Mouse (Mus musculus) fibroblast of lung, adult 2 months (primary cell): ENCODE measurements at regions not wholly inside any gene's neighbourhood (a gene's known extent, or its start where the extent isn't known, plus 50 kb on each side); places are given as distances from the start of the nearest gene placed in this dataset.

Experiments used
- DNase-seq: peaks from one replicate; pipeline ENCODE4 v3.0.0-alpha.2; 2011; ENCODE audit warnings: low read depth

DNA sequence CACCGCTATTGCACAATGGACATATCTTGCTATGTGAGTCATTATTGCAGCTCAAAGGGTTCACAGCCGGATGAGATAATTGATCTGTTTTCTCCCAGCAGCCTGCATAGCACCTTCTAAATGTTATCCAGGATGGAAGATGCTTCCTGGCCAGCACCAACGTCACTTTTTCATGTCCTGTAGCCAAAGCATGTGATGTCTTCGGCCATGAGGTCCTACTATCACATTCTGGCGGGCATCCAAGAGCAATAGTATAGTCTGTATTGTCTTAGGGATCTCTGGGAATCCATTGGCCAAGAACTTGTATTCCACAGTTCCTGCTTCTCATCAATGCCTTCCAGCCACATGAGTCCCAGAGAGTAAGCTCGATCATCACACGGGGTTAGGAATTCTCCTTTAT is 70.6 kb downstream of the Npy start:
- no peak for DNase-seq

DNA sequence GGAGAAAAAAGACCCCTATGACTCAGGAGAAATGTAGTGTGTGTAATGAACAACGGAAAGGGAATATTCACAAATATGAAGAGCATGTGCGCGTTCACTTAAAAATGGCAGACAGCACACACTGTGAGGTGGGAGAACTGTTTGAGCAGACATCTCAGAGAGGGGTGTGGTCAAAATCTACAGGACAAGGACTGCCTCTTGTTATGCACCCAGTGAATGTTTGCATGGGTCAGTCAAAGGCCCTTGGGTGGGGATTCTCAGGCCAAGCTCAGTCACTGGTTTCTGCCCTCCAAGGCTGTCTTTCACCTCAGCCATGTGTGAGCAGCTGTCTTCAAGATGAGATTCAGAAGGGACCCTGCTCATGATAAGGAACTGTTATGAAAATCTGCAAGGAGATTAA is 76.6 kb downstream of the Npy start:
- no peak for DNase-seq

DNA sequence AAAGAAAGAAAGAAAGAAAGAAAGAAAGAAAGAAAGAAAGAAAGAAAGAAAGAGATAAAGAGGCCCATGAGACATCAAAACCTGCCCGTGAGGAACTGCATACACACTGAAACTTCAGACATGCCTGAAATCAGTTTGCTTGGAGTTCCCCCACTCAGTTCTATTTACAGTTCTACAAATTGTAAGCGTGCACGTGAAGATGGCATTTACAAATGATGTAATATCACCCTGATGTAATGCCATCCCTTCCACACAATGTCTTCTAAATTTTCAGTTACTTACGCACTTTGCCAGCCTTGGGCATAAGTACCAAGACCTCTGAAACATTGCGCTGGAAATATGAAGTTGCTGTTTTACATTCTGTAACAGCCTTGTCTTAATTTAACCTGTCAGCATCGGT is 79.0 kb downstream of the Npy start:
- no peak for DNase-seq

DNA sequence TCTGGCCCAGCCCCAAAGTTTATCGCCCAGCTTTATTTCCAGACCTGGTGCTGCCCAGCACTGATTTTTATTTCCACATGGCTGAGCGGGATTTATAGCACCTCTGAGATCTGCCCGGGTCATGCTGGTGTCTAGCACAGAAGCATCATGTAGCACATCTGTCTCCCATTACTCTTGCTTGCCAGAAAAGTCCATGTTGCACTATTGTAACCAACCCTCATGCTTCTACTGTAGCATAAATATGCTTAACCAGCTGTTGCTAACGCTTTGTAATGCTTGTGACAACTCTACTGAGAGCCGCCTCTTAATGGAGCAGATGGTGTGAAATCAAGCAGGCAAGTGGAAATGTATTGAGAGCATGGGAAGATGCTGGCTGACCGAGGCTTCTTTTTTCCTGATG is 81.5 kb downstream of the Npy start:
- DNase-seq: no peak

DNA sequence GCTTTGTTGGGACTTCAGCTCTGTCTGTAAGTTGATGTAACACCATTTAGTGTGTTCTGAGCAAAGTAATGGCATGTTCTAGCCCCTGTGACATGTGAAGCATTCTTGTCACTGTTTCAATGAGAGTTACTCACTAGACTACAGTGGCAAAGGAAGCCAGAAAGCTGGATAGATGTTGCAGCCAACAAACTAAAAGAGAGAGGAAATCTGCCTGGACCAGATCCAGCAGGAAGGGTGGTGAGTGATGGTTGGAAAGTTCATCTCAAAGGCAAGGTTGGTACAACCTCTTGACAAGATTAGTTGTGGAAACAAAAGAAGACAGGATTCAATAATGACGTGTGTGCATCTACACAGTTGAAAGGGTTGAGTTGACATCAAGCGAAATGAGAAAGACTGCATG is 83.9 kb downstream of the Npy start:
- no peak for DNase-seq

DNA sequence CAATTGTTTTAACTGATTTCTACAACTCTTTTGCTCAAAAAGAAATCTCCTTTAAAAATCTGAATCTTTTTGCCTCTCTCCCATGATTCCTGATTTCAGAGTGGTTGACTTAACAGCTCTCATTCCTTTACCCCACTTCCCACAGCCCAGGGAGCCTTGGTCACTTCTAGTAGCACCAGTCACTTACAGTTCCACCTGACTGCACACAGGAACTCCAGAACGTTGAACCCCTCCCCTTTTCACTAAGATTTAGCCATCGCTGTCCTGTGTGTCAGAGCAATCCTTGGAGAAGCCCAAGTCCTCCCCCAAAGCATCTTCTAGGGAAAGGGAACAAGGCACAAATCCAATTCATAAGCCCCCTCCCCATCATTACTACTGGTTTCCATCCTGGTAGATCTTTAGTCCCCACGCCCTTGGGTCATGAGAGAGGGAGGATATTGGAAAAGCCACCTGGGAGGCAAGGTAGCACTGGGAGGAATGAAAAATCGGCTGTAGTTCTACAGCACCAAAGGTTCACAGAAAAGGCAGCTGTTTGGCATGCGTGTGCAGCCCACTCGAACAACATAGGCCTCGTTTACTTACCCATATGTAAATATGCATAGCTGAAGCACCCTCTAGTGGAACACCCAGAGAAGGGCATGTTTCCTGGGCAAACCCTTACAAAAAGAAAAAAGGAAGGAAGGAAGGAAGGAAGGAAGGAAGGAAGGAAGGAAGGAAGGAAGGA is 96.7 kb downstream of the Npy start:
- DNase-seq: no peak

DNA sequence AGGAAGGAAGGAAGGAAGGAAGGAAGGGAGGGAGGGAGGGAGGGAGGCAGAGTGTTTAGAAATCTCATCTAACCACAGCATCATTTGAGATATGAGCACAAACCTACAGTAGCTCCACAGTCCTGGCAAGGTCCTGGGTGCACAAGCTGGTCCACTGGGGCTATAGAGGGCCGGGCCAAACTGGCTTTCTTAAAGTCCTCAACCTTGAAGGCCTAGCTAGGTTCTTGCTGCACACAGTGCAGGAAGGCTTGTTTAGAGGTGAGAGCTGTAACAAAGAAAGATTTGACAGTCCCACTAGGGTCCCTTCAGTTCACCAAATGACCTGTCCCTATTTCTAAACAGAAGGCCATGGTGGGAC is 97.3 kb downstream of the Npy start:
- no peak for DNase-seq

DNA sequence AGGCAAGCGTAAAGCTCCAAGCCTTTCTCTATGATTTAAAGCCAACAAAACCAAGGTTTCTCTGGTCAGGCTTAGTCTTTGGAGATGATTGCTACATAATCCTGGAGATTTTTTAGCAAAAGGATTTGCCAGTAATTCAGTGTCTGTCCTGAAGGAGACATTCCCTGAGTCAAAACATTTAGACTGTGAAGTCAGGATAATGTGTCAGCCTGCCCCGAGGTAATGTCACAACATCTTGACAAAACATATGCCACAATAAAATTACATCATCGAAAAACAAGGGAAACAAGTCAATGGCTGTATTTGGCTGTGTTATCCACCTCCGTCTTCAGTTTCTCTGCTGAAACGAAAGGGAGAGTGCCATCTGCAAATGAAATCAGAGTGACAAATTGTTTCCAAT is 101.8 kb downstream of the Npy start:
- no peak for DNase-seq

DNA sequence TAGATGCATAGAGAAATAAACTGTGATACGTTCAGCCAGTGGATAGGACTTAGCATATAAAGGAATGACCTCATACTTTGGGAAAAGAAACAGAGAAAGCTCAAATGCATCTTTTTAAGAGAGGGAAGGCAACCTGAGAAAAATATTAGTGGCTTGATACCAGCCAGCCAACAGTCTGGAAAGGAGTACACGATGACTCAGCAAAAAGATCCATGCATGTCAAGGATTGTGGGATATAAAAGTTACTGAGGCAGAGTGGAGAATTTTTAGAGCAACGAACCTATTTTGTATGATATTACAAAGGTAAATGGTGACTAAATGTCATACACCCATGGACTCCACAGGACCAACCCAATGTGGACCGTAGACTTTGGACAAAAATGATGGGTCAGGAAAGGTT is 105.6 kb downstream of the Npy start:
- no peak for DNase-seq

DNA sequence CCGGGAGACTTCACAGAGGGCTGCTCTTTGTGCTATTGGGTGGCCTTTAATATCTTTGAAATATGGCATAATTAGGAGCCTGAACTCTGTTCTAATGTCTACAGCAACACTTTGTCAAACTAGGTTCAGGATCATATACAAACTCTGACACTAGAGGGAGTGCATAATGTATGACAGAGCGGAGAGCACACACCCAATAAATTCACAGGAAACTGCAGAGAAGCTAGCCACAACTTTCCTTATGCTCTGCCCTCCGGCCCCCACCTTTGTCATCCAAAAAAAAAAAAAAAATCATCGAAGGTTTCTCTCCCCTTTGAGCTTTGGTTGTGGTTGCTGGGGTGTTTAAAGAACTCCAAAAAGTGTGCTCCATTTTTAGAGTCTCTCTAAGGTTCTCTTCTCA is 107.6 kb downstream of the Npy start:
- DNase-seq: peak; percentile 21

DNA sequence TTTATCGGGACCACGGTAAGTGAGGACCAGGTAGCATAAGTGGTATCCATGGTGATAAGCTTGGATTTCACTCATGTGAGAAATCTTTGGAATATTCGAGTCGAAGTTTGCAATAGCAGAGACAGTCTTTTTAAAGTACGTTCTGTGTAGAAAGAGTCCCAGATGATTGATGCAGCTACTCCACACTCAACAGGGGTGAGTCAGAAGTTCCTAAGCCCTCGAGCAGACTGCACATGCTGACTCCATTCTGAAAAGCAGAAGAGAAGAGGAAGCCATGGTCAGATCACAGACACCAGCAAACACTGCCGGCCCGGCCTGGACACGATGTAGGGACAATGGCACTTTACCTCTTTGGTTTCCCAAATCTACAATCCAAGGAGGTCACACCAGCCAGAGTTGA is 120.6 kb downstream of the Npy start:
- DNase-seq: no peak

DNA sequence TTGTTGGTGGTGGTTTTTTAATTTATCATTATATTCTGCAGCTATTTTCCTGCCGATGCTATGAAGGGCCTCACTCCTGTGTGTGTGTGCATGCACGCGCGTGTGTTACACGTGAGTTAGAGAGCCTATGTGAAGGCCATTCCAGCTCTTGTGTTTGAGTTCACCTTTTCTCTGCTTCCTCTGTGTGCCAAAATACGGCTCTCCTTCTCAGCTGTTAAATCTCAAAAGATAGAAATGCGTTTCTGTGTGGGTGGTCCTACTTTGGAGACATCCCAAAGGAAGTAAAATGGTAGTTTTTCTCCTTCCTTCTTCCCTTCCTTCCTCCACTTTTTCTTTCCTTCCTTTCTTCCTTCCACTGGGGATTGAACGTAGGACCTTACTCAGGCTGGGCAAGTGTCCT is 136.4 kb downstream of the Npy start:
- DNase-seq: no peak

DNA sequence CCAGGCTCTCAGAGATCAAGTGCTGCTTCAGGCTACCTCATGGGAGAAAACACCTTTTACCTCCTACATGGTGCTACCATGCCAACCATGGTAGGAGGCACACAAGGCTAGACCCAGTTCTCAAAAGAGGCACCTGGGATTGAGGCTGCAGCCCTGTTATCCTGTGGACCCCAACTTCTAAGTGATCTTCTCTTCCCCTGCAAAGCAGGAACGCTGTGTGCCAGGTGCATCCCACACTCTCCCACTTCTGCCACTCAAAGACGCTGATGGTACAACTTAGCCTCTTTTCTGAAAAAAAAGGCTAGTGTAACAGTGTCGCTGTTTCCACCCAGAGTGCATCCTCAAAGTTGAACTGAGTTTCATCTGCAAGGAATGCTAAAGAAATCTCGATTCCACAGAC is 138.7 kb downstream of the Npy start:
- no peak for DNase-seq

DNA sequence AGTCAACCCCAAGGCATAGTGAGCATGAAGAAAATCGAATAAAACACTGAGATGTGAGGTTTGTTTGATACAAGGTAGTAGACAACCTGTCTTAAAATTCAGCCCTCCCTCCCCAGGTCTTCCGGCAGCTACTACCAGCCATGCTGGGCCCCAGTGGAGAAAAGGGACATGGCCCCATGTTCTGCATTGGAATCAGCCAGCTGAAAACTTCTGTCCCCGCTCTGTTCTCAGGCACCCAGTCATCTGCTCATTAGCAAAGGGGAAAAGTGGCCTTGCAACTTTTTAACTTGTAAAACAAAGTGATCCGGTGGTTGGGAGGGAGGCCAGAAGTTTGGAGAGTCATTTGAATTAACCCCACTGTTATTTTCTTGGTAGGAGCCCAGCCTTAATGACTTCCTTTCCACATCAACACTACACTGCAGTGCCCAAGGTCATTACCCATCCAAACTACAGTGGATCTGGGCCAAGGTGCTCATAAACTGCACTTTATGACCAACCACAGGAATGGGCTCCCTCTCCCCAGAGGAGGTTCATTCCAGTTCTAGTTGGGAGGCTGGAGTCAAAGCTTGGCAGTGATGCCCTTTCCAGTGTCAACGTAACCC is 143.5 kb downstream of the Npy start:
- DNase-seq: peak; percentile 68

DNA sequence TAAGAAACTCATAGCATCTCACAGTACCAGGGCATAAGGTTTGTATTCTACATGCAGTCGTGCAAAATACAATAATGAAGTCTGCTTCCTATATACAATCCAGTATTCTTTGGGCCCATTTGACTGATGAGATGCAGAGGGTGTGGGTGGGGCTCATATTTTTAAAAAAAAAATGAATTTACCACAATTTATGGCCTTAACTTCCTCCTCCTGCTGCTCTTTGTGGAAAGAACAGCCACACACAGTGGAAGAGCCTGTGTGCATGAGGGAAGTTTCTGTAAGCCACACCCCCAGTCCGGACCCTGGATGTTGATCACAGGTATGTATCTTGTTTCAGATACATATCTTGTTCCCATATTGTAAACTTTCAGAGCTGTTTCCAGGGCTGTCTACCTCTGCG is 143.5 kb upstream of the Mpp6 start:
- no peak for DNase-seq

DNA sequence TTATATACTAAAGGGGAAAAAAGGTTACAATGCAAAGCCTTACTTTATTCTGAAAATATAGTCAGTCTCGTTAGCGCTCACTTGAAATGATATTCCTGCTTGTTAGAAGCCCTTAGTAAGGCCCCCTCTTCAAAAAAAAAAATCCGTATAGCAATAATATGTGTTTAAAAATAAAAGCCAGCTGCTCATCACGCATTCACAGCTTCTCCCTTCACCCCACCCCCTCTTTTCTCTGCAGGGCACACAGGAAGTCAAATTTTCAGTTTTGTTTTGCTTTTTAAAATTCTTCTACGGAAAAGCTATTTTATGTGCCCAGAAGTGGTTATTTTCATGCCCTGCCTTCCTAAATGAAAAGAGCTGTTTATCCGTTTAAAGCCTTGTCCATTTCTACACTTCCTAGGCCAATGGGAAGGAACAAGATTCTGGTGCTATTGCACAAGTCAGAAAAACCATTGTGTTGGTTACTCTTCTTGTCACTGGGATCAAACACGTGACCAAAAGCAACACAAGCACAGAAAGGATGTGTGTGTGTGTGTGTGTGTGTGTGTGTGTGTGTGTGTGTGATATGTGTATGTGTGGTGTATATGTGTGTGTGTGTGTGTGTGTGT is 136.7 kb upstream of the Mpp6 start:
- no peak for DNase-seq

DNA sequence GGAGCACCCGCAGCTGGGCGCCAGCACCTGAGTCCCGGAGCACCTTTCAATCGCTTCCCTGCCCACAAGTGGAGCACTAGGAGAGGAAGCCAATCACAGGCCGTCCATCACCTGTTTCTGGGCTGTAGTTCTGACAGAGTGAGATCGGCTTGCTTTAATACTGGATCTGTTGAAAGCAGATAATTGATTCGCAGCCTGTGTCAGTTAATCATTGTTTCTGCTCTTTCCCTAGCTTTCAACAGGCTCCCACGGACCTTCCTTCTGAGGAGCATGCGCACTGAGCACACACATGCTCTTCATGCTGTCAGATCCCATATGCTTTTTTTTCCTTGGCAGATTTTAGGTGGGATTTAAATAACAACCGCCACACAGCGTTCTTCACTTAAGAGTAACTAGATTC is 132.3 kb upstream of the Mpp6 start:
- no peak for DNase-seq

DNA sequence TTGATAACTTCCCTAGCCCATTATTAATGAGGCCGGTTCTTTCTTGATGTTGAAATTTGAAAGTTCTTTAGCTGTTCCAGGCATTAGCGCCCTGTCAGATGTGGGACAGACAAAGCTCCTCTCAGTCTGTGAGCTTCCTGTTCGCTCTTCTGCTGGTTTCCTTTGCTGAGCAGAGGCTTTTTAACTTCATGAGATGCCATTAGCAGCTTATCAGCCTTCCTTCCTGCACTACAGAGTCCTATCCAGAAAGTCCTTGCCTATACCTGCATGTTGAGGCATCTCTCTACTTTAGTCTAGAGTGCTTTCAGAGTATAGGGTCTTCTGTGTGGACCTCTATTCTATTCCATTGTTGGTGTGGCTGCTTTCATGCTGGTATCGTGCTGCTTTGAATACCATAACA is 126.3 kb upstream of the Mpp6 start:
- DNase-seq: no peak

DNA sequence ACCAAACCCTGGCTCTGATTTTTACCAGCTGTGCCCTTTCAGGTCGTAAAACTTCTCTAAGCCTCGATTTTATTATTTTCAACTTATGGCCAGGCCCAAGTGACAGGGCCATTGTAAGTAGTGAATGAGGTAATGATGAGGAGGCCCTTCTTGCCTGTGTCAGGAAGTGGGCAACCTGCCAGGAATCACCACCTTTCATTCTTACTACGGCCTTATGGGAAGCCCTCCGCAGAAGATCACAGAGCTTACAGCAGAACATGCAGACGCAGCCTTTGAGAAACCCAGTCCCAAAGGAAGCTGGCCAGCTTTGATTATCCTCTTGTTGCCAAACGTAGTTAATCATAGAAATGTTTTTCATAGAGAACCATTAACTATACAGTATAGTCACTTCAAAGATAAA is 124.9 kb upstream of the Mpp6 start:
- DNase-seq: no peak

DNA sequence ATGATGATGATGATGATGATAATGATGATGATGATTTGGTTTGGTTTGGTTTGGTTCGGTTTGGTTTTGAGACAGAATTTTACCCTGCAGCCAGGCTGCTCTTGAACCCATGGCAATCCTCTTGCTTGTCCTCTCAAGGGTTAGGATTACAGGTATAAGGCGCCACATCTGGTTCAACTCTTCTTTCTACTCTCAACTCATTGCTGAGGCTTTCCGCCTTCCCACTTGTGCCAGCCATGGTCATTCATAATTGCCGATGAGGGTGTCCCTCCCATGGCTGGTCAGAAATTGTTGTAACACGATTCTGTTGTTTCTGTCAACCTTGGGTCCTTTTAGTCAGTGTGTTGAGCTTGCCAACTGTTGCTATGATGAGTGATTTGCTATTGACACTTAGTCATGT is 122.9 kb upstream of the Mpp6 start:
- DNase-seq: no peak

DNA sequence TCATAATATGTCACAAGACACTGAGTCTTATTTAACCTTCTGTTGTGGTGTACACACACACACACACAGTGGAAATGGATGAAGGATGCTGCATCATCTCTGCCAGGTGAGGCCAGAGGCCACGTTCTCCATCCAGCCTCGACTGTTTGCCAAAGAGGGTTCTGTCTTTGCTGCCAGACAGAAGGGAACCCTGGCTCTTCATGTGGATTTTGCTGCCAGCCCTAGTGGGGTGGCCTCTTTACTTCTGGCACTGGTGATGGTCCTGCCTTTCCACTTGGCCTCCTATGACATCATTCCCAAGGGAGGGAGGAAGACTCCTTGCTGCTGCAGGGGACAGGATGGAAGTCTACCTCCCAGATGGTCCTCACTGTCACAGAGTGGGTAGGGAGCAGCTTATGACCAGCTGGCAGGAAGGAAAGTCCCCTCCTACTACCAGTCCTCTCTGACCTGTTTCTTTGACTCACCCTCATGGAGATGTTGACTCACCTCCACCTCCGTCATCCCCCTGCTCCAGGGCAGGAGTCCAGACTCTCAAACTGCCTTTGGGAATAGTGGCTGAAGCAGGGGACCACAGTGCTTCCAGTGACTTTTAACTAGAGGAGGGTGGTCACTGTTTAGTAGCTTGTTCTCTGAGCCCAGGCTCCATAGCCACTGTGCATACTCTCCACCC is 122.4 kb upstream of the Mpp6 start:
- DNase-seq: no peak

DNA sequence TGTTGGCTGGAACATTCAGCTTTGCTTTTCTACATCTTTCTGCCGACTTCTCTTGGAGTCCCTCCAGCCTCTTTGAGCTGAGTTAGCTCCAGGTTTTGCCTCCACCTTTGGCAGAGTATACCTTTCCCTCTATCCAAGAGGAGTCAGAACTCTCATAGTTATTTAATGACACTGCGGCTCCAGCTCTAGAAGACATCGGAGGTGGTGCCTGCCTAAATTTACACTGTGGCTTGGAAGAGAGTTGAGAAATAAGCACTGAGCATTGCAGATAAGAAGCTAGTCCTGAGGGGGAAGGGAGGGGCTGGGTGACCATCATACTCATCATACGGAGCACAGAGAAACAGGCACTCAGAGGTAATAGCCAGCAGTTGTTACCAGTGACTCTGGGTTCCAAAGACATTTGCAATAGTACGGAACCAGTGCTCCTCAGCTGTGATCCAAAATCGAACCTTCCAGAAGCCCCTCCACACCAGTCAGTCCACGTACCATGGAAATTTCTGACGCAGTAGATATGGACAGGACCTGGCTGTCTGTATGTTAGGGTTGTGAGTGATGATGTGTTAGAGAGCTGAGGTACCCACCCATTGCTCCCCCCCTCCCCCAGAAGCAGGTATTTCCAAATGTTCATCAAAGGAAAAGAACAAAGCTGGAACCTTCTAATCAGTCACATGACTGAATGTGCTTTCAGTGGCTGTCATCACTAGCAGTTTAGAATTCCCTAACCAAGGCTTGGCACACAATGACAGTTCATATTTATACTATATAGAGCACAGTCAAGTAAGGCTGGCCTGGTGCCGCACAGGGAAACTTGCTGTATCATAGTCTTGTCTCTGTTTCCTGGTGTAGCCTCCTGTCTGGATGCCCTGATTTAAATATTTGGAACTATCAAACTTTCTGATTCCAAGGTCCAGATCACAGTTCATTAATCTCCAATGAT is 120.2 kb upstream of the Mpp6 start:
- DNase-seq: no peak
